Mouse (Mus musculus) CD4-positive helper T cell, adult 2 months (primary cell): Measurements from ENCODE around the gene Gm10024.
A peak's percentile ranks its signal among the peaks of the same experiment; 100 is the strongest.
"Not testable (repeated sequence)": the region's sequence is repeated elsewhere in the genome, so short reads cannot be mapped to it uniquely, and the experiment has no call there.

Source experiments
- DNase-seq: peaks from one replicate; pipeline ENCODE4 v3.0.0-alpha.2; 2012; ENCODE audit warnings: low read depth, missing footprints, low spot score

The Gm10024 gene

GRCm38 (mm10) chr10:77711157-77711556, at the start of gene Gm10024:
Gm10024 (plus strand) TSS chr10:77711457.
- not testable (repeated sequence) for DNase-seq

- no peak for DNase-seq
Observed at GRCm38 (mm10) chr10:77663949-77664665, 47.1 kb upstream of the Gm10024 start.

GRCm38 (mm10) chr10:77666342-77666741, 44.9 kb upstream of the Gm10024 start:
- no peak for DNase-seq

- DNase-seq = no peak
Observed at GRCm38 (mm10) chr10:77667402-77667801, 43.9 kb upstream of the Gm10024 start.

- no peak for DNase-seq
Observed at GRCm38 (mm10) chr10:77670710-77671109, 40.5 kb upstream of the Gm10024 start.

- DNase-seq = no peak
Observed at GRCm38 (mm10) chr10:77671519-77671918, 39.7 kb upstream of the Gm10024 start.

GRCm38 (mm10) chr10:77673765-77674164, 37.5 kb upstream of the Gm10024 start:
- DNase-seq = no peak

GRCm38 (mm10) chr10:77677562-77677961, 33.7 kb upstream of the Gm10024 start:
- DNase-seq = peak; percentile 18

- DNase-seq = no peak
Observed at GRCm38 (mm10) chr10:77682994-77683393, 28.3 kb upstream of the Gm10024 start.

GRCm38 (mm10) chr10:77684181-77684580, 27.1 kb upstream of the Gm10024 start:
- no peak for DNase-seq

- DNase-seq = no peak
Observed at GRCm38 (mm10) chr10:77685895-77686664, 25.2 kb upstream of the Gm10024 start, which contains the start of gene Tspear. Tspear (plus strand) TSS chr10:77686569.

- DNase-seq = no peak
Observed at GRCm38 (mm10) chr10:77687021-77687420, 24.2 kb upstream of the Gm10024 start.

GRCm38 (mm10) chr10:77690356-77690807, 20.9 kb upstream of the Gm10024 start, which contains the start of gene Gm19402:
Gm19402 (minus strand) TSS chr10:77690757.
- DNase-seq = not testable (repeated sequence)

- DNase-seq = no peak
Observed at GRCm38 (mm10) chr10:77697133-77697532, 14.1 kb upstream of the Gm10024 start, which contains the start of gene Gm9508. Gm9508 (minus strand) TSS chr10:77697233.

- DNase-seq = no peak
Observed at GRCm38 (mm10) chr10:77706326-77706725, 4.9 kb upstream of the Gm10024 start, which contains the start of gene Gm10272. Gm10272 (plus strand) TSS chr10:77706626.

GRCm38 (mm10) chr10:77709831-77710230, 1.4 kb upstream of the Gm10024 start:
- DNase-seq = no peak

GRCm38 (mm10) chr10:77713734-77714133, 2.5 kb downstream of the Gm10024 start:
- DNase-seq = no peak

- no peak for DNase-seq
Observed at GRCm38 (mm10) chr10:77715507-77715906, 4.2 kb downstream of the Gm10024 start, which contains the start of gene Gm10142. Gm10142 (plus strand) TSS chr10:77715807.

- not testable (repeated sequence) for DNase-seq
Observed at GRCm38 (mm10) chr10:77720299-77720698, 9.0 kb downstream of the Gm10024 start, which contains the start of gene Krtap12-1. Krtap12-1 (plus strand) TSS chr10:77720599.

- no peak for DNase-seq
Observed at GRCm38 (mm10) chr10:77724855-77725254, 13.6 kb downstream of the Gm10024 start.

- no peak for DNase-seq
Observed at GRCm38 (mm10) chr10:77726186-77726585, 14.9 kb downstream of the Gm10024 start, which contains the start of gene Gm10100. Gm10100 (plus strand) TSS chr10:77726486.

GRCm38 (mm10) chr10:77728280-77728679, 17.0 kb downstream of the Gm10024 start:
- DNase-seq = no peak
